Mouse (Mus musculus): ENCODE results near the gene Plekhj1. TPM values are rescaled to one million over a fixed set of nuclear protein-coding genes. Genes with fewer than 3 reads are reported as not detected.

Gene Plekhj1
- total RNA-seq, 1 experiment: 77.2 TPM

DNA sequence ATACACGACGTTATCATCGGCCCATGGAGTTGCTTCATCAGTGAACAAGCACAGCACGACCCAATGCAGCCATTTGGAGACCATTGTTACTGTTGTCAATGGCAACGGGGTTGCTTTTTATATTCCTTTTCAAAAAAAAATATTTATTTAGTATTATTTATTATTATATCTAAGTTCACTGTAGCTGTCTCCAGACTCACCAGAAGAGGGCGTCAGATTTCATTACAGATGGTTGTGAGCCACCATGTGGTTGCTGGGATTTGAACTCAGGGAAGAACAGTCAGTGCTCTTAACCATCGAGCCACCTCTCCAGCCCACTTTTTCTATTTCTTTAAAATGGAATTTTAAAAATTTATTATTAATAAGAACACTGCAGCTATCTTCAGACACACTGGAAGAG lies 16.4 kb upstream of the Plekhj1 start:
- Histone ChIP-seq H3K9me3 (ENCODE audit: control insufficient read depth, insufficient read depth, low read depth, low read length) (no peaks in the 10 kb centered on the region), H3K4me3 (ENCODE audit: insufficient read depth in 1 of 2, low read depth in 1 of 2, low read length in 2 of 2, poor library complexity in 1 of 2, severe bottlenecking in 1 of 2) (no peak overlapping the region), H3K4me1 (ENCODE audit: control insufficient read depth in 2 of 2, insufficient read depth in 2 of 2, low read length in 2 of 2, poor library complexity in 1 of 2) (peaks cover 0 to 6% of the 10 kb centered on the region in 2 experiments; a peak in 2 of 4 replicates), H3K36me3 (ENCODE audit: control insufficient read depth, insufficient read depth, low read length, poor library complexity, severe bottlenecking) (no peaks in the 10 kb centered on the region), H3K27ac (ENCODE audit: insufficient read depth, low read depth, low read length, poor library complexity, severe bottlenecking) (no peak overlapping the region), H3K9ac (ENCODE audit: insufficient read depth, low read depth, low read length, poor library complexity, severe bottlenecking) (no peak overlapping the region)
- TF ChIP-seq HCFC1 (IDR thresholded peaks at IDR 0.05; ENCODE audit: borderline replicate concordance, insufficient read depth, low read length) (no peak), ZNF384 (IDR thresholded peaks at IDR 0.05; ENCODE audit: low read depth, low read length) (no peak), ZC3H11A (IDR thresholded peaks at IDR 0.05; ENCODE audit: borderline replicate concordance, low read depth, low read length) (no peak), MAFK (IDR thresholded peaks at IDR 0.05; ENCODE audit: insufficient read depth, low read depth, low read length) (no peak), CHD2 (IDR thresholded peaks at IDR 0.05; ENCODE audit: low read depth, low read length) (no peak)
- in situ Hi-C loops (cut with MboI; ENCODE audit: low sequenced_read_pairs in 2 of 2, unreplicated experiment in 2 of 2): no loop called here
- no peak for DNase-seq (ENCODE audit: low read depth, low spot score)

DNA sequence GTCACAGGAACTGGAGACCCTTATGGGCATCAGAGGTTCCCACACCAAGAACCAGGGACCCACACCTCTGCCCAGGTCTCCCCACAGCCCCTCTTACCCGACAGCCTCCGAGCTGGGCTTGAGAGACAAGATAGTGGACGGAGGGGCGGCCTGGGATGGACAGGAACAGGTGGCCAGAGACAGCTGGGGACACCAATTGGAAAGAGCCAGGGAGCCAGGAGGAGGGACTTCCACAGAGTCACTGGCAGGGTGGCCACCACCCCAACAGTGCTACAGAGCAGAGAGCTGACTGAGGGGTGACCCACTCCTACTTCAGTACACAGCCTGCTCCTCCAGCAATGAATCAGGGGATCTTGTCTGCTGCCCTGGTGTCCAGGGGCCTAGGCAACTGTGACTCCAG lies 14.9 kb upstream of the Plekhj1 start, which contains the start of gene Jsrp1:
Jsrp1 (minus strand) TSS at position 133 of the 400 bp plus-strand sequence.
- Histone ChIP-seq H3K9ac (ENCODE audit: insufficient read depth, low read depth, low read length, poor library complexity, severe bottlenecking) (no peak within 1 kb of the TSS), H3K36me3 (ENCODE audit: control insufficient read depth, insufficient read depth, low read length, poor library complexity, severe bottlenecking) (no peaks in the 10 kb centered on the region), H3K27ac (ENCODE audit: insufficient read depth, low read depth, low read length, poor library complexity, severe bottlenecking) (no peak within 1 kb of the TSS), H3K9me3 (ENCODE audit: control insufficient read depth, insufficient read depth, low read depth, low read length) (no peaks in the 10 kb centered on the region), H3K4me3 (ENCODE audit: insufficient read depth in 1 of 2, low read depth in 1 of 2, low read length in 2 of 2, poor library complexity in 1 of 2, severe bottlenecking in 1 of 2) (no peak within 1 kb of the TSS), H3K4me1 (ENCODE audit: control insufficient read depth in 2 of 2, insufficient read depth in 2 of 2, low read length in 2 of 2, poor library complexity in 1 of 2) (peaks cover 8 to 13% of the 10 kb centered on the region in 2 experiments; a peak in 3 of 4 replicates)
- no peak for DNase-seq (ENCODE audit: low read depth, low spot score)
- TF ChIP-seq ZC3H11A (IDR thresholded peaks at IDR 0.05; ENCODE audit: borderline replicate concordance, low read depth, low read length): no peak
- TF ChIP-seq HCFC1 (IDR thresholded peaks at IDR 0.05; ENCODE audit: borderline replicate concordance, insufficient read depth, low read length): no peak
- no peak for TF ChIP-seq MAFK (IDR thresholded peaks at IDR 0.05; ENCODE audit: insufficient read depth, low read depth, low read length)
- TF ChIP-seq CHD2 (IDR thresholded peaks at IDR 0.05; ENCODE audit: low read depth, low read length): no peak
- TF ChIP-seq ZNF384 (IDR thresholded peaks at IDR 0.05; ENCODE audit: low read depth, low read length): no peak
- in situ Hi-C loops (cut with MboI; ENCODE audit: low sequenced_read_pairs in 2 of 2, unreplicated experiment in 2 of 2): no loop called here

DNA sequence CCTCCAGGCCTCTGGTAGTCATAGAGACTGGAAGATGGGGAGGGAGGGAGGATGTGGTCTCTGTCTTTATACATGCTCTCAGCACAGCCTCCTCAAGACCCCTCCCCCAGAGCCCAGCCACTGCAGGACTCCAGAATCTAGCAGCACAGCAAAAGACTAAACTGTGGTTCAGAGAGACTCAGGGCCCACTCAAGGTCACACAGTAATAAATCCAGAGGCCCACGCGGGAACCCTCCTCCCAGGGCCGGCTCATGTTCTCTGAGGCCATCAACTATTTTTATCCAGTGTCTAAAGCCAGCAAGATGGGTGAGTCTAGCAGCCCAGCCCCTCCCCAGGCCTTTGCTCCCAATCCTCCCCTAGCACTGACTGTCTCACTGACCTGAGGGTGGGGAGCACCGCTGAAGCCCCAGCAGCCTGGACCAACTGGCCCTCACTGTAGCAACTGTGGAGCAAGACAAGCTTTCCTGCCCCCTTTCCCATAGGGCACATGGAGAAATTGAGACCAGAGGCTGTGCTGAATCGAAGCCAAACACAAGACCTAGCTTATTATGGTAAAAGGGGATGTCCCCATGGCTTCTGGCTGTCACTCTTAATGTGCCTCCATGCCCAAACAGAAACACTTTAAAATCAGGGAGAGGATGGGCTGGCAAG lies 14.1 kb upstream of the Plekhj1 start:
- TF ChIP-seq MAFK (IDR thresholded peaks at IDR 0.05; ENCODE audit: insufficient read depth, low read depth, low read length) (no peak), HCFC1 (IDR thresholded peaks at IDR 0.05; ENCODE audit: borderline replicate concordance, insufficient read depth, low read length) (no peak), CHD2 (IDR thresholded peaks at IDR 0.05; ENCODE audit: low read depth, low read length) (no peak), ZNF384 (IDR thresholded peaks at IDR 0.05; ENCODE audit: low read depth, low read length) (no peak), ZC3H11A (IDR thresholded peaks at IDR 0.05; ENCODE audit: borderline replicate concordance, low read depth, low read length) (no peak)
- H3K36me3 ChIP-seq (ENCODE audit: control insufficient read depth, insufficient read depth, low read length, poor library complexity, severe bottlenecking): no peaks in the 10 kb centered on the region
- in situ Hi-C loops (cut with MboI; ENCODE audit: low sequenced_read_pairs in 2 of 2, unreplicated experiment in 2 of 2): no loop called here
- no peak for DNase-seq (ENCODE audit: low read depth, low spot score)
- no peak overlapping the region for H3K4me3 ChIP-seq (ENCODE audit: insufficient read depth in 1 of 2, low read depth in 1 of 2, low read length in 2 of 2, poor library complexity in 1 of 2, severe bottlenecking in 1 of 2)
- no peak overlapping the region for H3K9ac ChIP-seq (ENCODE audit: insufficient read depth, low read depth, low read length, poor library complexity, severe bottlenecking)
- H3K9me3 ChIP-seq (ENCODE audit: control insufficient read depth, insufficient read depth, low read depth, low read length): no peaks in the 10 kb centered on the region
- peaks cover 10% of the 10 kb centered on the region in 2 experiments; a peak in 3 of 4 replicates for H3K4me1 ChIP-seq (ENCODE audit: control insufficient read depth in 2 of 2, insufficient read depth in 2 of 2, low read length in 2 of 2, poor library complexity in 1 of 2)
- no peak overlapping the region for H3K27ac ChIP-seq (ENCODE audit: insufficient read depth, low read depth, low read length, poor library complexity, severe bottlenecking)

DNA sequence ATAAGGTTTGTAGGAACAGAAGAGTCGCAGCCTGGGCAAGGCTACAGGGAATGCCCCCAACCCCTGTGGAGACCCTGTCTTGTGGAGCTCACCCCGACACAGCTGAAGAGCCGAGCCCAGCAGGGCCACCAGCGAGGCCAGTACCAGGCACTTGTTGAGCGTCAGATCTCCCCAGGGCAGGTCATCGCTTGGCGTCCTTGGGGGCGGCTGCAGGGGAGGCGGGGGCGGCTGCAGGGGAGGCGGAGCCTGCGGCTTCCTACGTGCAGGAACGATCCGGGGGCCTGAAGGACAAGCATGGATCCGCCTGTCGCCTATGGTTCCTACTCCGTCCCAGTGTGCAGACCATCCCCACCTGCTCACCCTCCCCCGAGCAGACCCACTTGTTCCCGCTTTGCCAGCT lies 11.7 kb upstream of the Plekhj1 start:
- H3K9ac ChIP-seq (ENCODE audit: insufficient read depth, low read depth, low read length, poor library complexity, severe bottlenecking): 0 out of 2 replicates have a peak overlapping the region, but pooled peaks have one; percentile 36
- DNase-seq (ENCODE audit: low read depth, low spot score): no peak
- H3K36me3 ChIP-seq (ENCODE audit: control insufficient read depth, insufficient read depth, low read length, poor library complexity, severe bottlenecking): peaks cover 3% of the 10 kb centered on the region; the same call in 1 of the 2 replicates
- H3K4me3 ChIP-seq (ENCODE audit: insufficient read depth in 1 of 2, low read depth in 1 of 2, low read length in 2 of 2, poor library complexity in 1 of 2, severe bottlenecking in 1 of 2): peak overlapping the region; percentile 45 to 51
- H3K9me3 ChIP-seq (ENCODE audit: control insufficient read depth, insufficient read depth, low read depth, low read length): no peaks in the 10 kb centered on the region
- TF ChIP-seq CHD2 (IDR thresholded peaks at IDR 0.05; ENCODE audit: low read depth, low read length) (no peak), MAFK (IDR thresholded peaks at IDR 0.05; ENCODE audit: insufficient read depth, low read depth, low read length) (no peak), ZNF384 (IDR thresholded peaks at IDR 0.05; ENCODE audit: low read depth, low read length) (no peak), ZC3H11A (IDR thresholded peaks at IDR 0.05; ENCODE audit: borderline replicate concordance, low read depth, low read length) (no peak), HCFC1 (IDR thresholded peaks at IDR 0.05; ENCODE audit: borderline replicate concordance, insufficient read depth, low read length) (no peak)
- H3K27ac ChIP-seq (ENCODE audit: insufficient read depth, low read depth, low read length, poor library complexity, severe bottlenecking): no peak overlapping the region
- H3K4me1 ChIP-seq (ENCODE audit: control insufficient read depth in 2 of 2, insufficient read depth in 2 of 2, low read length in 2 of 2, poor library complexity in 1 of 2): peaks cover 10 to 12% of the 10 kb centered on the region in 2 experiments; a peak in 3 of 4 replicates
- in situ Hi-C loops (cut with MboI; ENCODE audit: low sequenced_read_pairs in 2 of 2, unreplicated experiment in 2 of 2): no loop called here
